Mouse (Mus musculus): ENCODE measurements at regions not wholly inside any gene's neighbourhood (a gene's known extent, or its start where the extent isn't known, plus 50 kb on each side); places are given as distances from the start of the nearest gene placed in this dataset.

DNA sequence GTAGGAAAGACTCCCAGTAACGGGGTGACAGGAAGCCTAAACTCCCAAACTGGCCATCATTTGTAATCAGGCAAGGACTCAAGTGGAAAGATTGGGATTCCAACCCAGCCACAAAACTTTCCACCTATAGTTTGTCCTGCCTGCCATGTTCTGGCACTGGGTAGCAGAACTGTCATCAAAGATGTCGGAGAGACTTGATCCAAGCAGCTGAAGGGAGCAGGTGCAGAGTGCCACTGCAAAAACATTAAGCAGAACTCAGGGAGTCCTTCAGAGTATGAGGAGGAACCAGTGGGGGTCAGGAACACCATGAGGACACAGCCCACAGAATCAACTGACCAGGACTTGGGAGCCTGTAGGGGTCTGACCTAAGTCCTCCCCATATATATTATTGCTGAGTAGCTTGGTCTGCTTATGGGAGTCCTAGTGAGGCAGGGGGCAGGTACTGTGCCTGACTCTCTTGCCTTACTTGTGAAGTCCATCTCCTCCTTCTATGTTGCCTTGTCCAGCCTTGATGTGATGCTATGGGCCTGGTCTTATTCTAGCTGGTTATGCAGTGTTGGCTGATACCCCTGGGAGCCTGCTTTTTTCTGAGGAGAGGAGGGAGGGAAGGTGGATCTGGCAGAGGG lies 323.5 kb downstream of the Arl4a start:
- no peak for ATAC-seq (ENCODE audit: low FRiP score)
- WGBS, result 75% methylated on average over 2 of the region's 2 CpGs

DNA sequence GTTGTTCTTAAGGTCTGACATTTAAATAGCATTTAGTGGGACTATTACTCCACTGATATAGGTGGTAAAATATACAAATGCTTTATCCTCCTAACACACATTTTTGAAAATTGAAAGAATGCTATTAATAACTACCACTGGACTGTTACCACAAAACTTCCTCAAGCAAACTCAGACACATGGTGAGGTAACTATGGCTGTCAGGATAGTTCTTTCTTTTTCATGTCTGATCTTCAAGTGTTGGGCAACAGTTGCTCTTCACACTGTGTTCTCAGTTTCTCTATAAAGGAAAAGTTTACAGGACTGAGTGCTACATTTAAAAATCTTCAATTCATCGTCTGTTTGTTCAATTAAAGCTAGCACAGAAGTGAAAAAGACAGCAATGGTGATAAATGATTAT lies 326.0 kb downstream of the Arl4a start:
- Histone ChIP-seq H3K9ac (replicated peaks) (no peak overlapping the region), H3K27ac (replicated peaks) (no peak overlapping the region), H3K9me3 (replicated peaks) (no peaks in the 10 kb centered on the region), H3K4me1 (0 out of 2 replicates have a peak, but pooled peaks cover 3% of the 10 kb centered on the region), H3K36me3 (no peaks in the 10 kb centered on the region), H3K27me3 (replicated peaks) (no peaks in the 10 kb centered on the region), H3K4me3 (replicated peaks) (no peak overlapping the region), H3K4me2 (no peak overlapping the region)
- ATAC-seq (ENCODE audit: low FRiP score), result no peak
- 89% methylated on average over 1 of the region's 1 CpGs for WGBS

More for the DNA sequence above, 323.5 kb downstream of the Arl4a start:
- Histone ChIP-seq H3K27ac (replicated peaks) (no peak overlapping the region), H3K9me3 (replicated peaks) (no peaks in the 10 kb centered on the region), H3K27me3 (replicated peaks) (no peaks in the 10 kb centered on the region), H3K4me2 (no peak overlapping the region), H3K36me3 (no peaks in the 10 kb centered on the region), H3K4me1 (0 out of 2 replicates have a peak, but pooled peaks cover 3% of the 10 kb centered on the region), H3K9ac (replicated peaks) (no peak overlapping the region), H3K4me3 (replicated peaks) (no peak overlapping the region)

DNA sequence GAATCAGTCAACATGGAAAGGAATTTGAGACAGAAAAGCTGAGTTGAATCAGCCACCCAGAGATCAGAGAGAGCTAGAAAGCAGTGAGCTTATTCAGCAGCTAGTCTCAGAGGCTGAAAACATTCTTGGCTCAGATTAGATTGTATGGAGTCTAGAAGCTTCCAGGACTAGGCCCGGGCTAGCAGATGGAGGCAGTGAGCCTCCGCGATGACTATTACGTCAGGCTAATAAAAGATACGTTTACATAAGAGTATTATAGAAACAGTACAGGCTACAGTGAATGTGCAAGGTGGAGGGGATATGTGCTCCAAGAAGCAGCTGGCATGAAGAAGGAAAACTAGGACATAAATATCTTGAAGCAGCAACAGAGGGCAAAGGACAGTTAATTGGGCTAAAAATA lies 328.0 kb downstream of the Arl4a start:
- H3K4me3 ChIP-seq (replicated peaks), result no peak overlapping the region
- H3K4me1 ChIP-seq, result no peaks in the 10 kb centered on the region
- no peak for ATAC-seq (ENCODE audit: low FRiP score)
- no peaks in the 10 kb centered on the region for H3K36me3 ChIP-seq
- H3K9me3 ChIP-seq (replicated peaks), result no peaks in the 10 kb centered on the region
- H3K27ac ChIP-seq (replicated peaks), result no peak overlapping the region
- no peak overlapping the region for H3K4me2 ChIP-seq
- H3K9ac ChIP-seq (replicated peaks), result no peak overlapping the region
- no peaks in the 10 kb centered on the region for H3K27me3 ChIP-seq (replicated peaks)
- WGBS, result 81% methylated on average over 5 of the region's 5 CpGs

DNA sequence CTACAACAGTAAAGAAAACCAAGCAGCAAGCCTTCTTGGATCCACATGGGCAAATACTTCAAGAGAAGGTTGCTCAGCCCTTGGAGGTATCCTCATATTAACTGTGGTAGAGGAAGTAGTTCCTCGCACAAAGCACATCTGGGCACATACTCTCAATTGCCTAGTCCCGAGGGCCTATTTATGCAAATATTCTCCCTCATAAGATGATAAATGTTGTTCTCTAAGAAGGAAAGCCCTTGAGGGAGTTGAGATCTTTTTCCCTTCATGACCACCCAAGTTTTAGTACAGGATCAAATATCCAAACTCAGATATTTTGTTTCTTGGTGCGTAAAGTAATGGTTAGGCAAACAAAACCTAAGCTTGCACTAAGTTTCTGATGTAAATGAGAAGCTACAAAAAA lies 340.6 kb downstream of the Arl4a start:
- no peaks in the 10 kb centered on the region for H3K4me1 ChIP-seq
- WGBS, result 64% methylated on average over 3 of the region's 3 CpGs
- no peaks in the 10 kb centered on the region for H3K27me3 ChIP-seq (replicated peaks)
- ATAC-seq (ENCODE audit: low FRiP score), result no peak
- H3K9me3 ChIP-seq (replicated peaks), result no peaks in the 10 kb centered on the region
- no peak overlapping the region for H3K4me2 ChIP-seq
- H3K4me3 ChIP-seq (replicated peaks), result no peak overlapping the region
- no peak overlapping the region for H3K27ac ChIP-seq (replicated peaks)
- H3K36me3 ChIP-seq, result no peaks in the 10 kb centered on the region
- no peak overlapping the region for H3K9ac ChIP-seq (replicated peaks)

DNA sequence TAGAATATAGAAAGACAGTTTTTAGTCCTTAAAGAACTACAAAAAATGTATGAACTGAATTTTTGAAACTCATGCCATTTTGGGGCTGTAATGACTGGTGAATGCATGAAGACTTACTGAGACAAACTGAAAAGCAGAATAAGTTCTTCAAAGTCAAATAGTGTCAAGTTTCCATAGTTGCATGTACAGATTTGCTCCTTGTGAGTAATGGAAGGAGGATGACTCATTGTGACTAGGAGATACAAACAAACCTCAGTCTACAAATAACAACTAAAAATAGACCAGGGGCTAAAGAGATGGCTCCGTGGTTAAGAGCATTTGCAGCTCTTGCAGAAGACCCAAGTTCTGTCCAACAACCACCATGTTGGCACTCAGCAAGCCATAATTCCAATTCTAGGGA lies 342.5 kb downstream of the Arl4a start:
- H3K27ac ChIP-seq (replicated peaks), result no peak overlapping the region
- no peak overlapping the region for H3K4me2 ChIP-seq
- no peak overlapping the region for H3K4me3 ChIP-seq (replicated peaks)
- H3K9ac ChIP-seq (replicated peaks), result no peak overlapping the region
- H3K27me3 ChIP-seq (replicated peaks), result no peaks in the 10 kb centered on the region
- H3K36me3 ChIP-seq, result no peaks in the 10 kb centered on the region
- no peaks in the 10 kb centered on the region for H3K4me1 ChIP-seq
- WGBS, result 93% methylated on average over 1 of the region's 1 CpGs
- no peak for ATAC-seq (ENCODE audit: low FRiP score)
- no peaks in the 10 kb centered on the region for H3K9me3 ChIP-seq (replicated peaks)

DNA sequence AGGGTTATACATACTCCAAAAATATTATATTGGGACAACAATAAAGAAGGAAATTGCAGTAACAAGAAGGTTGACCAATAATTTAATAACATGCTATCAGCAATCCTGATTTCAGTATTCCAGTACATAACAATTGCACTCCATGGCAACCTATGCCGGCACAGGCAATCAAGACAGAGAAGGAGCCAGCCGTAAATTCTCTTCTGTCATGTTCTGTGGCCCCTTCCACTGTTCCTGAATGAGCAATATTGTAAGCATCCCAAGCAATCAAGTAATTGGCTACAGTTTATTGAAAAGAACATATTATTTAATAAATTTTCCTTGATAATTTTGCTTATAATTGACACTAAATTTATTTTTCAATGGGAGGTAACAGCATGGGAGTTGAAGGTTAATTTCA lies 345.8 kb downstream of the Arl4a start:
- Histone ChIP-seq H3K9me3 (replicated peaks) (no peaks in the 10 kb centered on the region), H3K4me3 (replicated peaks) (no peak overlapping the region), H3K9ac (replicated peaks) (no peak overlapping the region), H3K27ac (replicated peaks) (no peak overlapping the region), H3K4me2 (no peak overlapping the region), H3K36me3 (no peaks in the 10 kb centered on the region), H3K27me3 (replicated peaks) (no peaks in the 10 kb centered on the region), H3K4me1 (no peaks in the 10 kb centered on the region)
- no peak for ATAC-seq (ENCODE audit: low FRiP score)
- WGBS, result 37% methylated on average over 2 of the region's 2 CpGs

DNA sequence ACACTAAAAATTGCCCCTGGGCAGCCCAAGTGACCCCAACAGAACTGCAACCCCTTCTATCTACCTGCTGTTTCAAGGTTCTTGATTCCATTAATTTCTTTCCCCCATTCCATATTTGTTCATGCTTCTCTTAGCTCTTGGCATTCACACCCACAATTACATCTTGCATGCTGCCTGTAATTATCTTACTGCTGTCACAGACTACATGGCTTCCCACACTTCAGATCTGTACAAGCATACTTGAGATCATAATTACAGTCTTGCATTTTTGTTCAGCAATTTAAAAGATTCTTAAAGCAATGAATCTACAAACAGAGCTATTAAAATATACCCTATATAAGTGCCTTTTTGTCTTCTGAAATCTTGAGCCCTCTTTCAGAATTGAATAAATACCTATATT lies 352.4 kb downstream of the Arl4a start:
- Histone ChIP-seq H3K4me3 (replicated peaks) (no peak overlapping the region), H3K27ac (replicated peaks) (no peak overlapping the region), H3K4me2 (no peak overlapping the region), H3K9ac (replicated peaks) (no peak overlapping the region), H3K4me1 (no peaks in the 10 kb centered on the region), H3K9me3 (replicated peaks) (no peaks in the 10 kb centered on the region), H3K36me3 (no peaks in the 10 kb centered on the region), H3K27me3 (replicated peaks) (no peaks in the 10 kb centered on the region)
- ATAC-seq (ENCODE audit: low FRiP score), result no peak

DNA sequence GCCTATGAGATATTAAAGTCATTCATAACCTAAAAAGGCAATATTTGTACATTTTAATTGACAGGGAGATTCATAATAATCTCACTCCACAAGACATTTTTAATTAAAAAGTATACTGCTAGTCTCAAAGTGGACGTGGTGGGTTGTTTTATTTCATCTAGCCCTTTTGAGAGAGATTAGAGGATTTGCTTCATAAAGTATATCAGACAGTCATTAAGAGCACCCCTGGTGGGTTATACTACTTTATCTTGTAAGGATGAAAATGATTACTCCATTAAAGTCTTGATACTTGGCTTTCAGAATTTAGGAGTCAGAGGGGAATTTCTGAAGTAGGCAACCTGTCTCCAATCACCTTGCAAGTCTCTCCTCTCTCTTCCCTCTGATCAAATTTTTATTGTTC lies 355.7 kb downstream of the Arl4a start:
- 49% methylated on average over 1 of the region's 1 CpGs for WGBS
- Histone ChIP-seq H3K4me2 (no peak overlapping the region), H3K27ac (replicated peaks) (no peak overlapping the region), H3K4me3 (replicated peaks) (no peak overlapping the region), H3K9me3 (replicated peaks) (no peaks in the 10 kb centered on the region), H3K4me1 (no peaks in the 10 kb centered on the region), H3K27me3 (replicated peaks) (no peaks in the 10 kb centered on the region), H3K36me3 (no peaks in the 10 kb centered on the region), H3K9ac (replicated peaks) (no peak overlapping the region)
- ATAC-seq (ENCODE audit: low FRiP score), result peak; percentile 86

DNA sequence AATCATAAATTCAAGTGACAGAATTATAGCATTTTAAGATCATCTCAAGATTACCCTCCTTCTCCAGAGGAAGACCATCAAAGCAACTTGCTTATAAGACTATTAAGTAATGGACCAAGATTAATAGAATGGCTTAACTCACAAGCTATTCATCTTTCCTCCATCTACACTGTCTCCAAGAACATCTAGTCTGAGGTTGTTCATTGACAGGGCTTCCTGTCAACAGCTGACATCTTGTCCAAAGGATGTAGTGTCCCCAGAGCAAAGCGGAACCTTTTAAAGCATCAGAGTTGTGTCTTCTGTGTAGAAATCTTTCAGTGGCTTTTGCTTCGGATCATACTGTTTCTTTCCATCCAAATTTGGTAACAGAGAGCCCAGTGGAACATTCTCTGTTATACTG lies 362.2 kb downstream of the Arl4a start:
- no peak overlapping the region for H3K4me2 ChIP-seq
- 94% methylated on average over 2 of the region's 2 CpGs for whole genome bisulfite sequencing
- no peaks in the 10 kb centered on the region for H3K9me3 ChIP-seq (replicated peaks)
- no peaks in the 10 kb centered on the region for H3K4me1 ChIP-seq
- no peaks in the 10 kb centered on the region for H3K27me3 ChIP-seq (replicated peaks)
- no peaks in the 10 kb centered on the region for H3K36me3 ChIP-seq
- no peak overlapping the region for H3K4me3 ChIP-seq (replicated peaks)
- H3K27ac ChIP-seq (replicated peaks), result no peak overlapping the region
- no peak for ATAC-seq (ENCODE audit: low FRiP score)
- H3K9ac ChIP-seq (replicated peaks), result no peak overlapping the region

DNA sequence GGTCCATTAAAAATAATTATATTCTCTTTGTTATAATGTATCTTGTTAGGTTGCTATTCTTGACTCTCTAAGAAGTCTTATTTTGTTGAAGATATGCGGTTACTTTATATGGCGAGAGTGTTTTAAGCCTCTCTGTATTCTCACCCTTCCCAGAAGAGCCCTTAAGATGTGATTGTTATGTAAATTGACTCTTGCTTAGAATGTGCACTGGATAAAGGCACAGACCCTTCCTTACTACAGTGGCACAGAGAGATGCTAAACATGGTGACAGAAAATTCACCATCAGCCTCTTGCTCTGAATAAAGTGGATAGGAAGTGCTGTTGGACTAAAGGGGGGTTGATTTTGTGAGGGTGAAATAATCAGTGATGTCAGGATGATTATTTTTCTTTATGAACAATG lies 370.1 kb downstream of the Arl4a start:
- no peaks in the 10 kb centered on the region for H3K27me3 ChIP-seq (replicated peaks)
- no peaks in the 10 kb centered on the region for H3K4me1 ChIP-seq
- no peaks in the 10 kb centered on the region for H3K9me3 ChIP-seq (replicated peaks)
- no peak overlapping the region for H3K4me2 ChIP-seq
- no peak overlapping the region for H3K4me3 ChIP-seq (replicated peaks)
- no peak overlapping the region for H3K27ac ChIP-seq (replicated peaks)
- H3K9ac ChIP-seq (replicated peaks), result no peak overlapping the region
- ATAC-seq (ENCODE audit: low FRiP score), result no peak
- 24% methylated on average over 2 of the region's 2 CpGs for WGBS
- no peaks in the 10 kb centered on the region for H3K36me3 ChIP-seq

DNA sequence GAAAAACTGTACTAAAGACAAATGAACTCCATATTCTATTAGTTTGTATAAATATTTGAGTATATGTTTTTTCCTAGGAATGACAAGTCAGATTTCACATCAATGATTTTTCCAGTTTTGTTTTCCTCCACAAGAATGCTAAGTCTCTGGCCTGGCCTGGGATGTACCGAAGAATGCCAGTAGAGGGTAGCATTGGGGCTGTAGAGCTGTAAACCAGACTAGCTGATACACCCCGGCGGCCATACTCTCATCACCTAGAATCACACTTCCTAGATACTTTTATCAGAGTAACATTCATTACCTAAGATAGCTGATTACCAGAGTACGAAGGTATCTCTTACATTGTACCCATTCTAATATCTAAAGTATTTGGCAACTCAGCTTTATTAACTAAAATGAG lies 372.4 kb downstream of the Arl4a start:
- Histone ChIP-seq H3K36me3 (no peaks in the 10 kb centered on the region), H3K27ac (replicated peaks) (no peak overlapping the region), H3K9ac (replicated peaks) (no peak overlapping the region), H3K27me3 (replicated peaks) (no peaks in the 10 kb centered on the region), H3K9me3 (replicated peaks) (no peaks in the 10 kb centered on the region), H3K4me2 (no peak overlapping the region), H3K4me3 (replicated peaks) (no peak overlapping the region), H3K4me1 (no peaks in the 10 kb centered on the region)
- ATAC-seq (ENCODE audit: low FRiP score), result peak; percentile 91
- WGBS, result 13% methylated on average over 4 of the region's 4 CpGs

DNA sequence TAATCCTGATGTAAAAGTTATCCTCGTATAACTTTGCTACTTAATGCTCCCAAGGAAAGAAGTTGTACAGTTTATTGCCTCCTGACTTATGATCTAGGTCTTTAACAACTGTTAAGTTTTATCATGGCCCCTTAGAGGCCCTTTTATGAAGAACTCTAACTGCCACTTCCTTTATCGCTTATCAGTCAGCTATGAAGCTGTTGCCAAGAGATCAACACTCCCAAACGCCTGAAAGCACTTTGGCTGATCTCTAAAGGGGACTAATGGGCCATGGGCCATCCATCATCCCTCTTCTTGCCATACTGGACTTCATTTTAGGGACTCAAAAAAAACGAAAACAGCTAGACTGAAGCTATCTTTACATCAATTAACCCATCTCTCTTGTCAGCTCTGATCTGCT lies 377.4 kb downstream of the Arl4a start:
- Histone ChIP-seq H3K4me1 (no peaks in the 10 kb centered on the region), H3K9ac (replicated peaks) (no peak overlapping the region), H3K27ac (replicated peaks) (no peak overlapping the region), H3K36me3 (no peaks in the 10 kb centered on the region), H3K27me3 (replicated peaks) (no peaks in the 10 kb centered on the region), H3K4me3 (replicated peaks) (no peak overlapping the region), H3K4me2 (no peak overlapping the region), H3K9me3 (replicated peaks) (no peaks in the 10 kb centered on the region)
- ATAC-seq (ENCODE audit: low FRiP score), result no peak
- WGBS, result 39% methylated on average over 4 of the region's 4 CpGs

DNA sequence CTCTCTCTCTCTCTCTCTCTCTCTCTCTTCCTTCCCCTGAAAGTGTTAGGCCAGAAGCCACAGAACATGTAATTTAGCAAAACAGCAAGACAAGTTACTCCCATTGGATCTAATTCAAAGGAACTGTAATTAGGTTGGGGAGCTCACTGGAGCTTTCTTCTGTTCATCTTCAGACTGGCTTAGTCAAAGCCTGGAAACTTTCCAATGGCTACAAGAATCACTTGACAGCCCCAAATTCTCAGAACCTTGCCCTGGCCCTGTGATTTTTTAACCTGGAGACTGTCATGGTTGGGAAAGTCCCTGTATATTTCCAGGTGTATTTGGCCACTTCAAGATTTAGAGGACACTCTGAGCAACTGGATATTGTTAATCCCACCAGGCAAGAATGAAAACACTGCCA lies 381.2 kb downstream of the Arl4a start:
- H3K9ac ChIP-seq (replicated peaks), result no peak overlapping the region
- ATAC-seq (ENCODE audit: low FRiP score), result no peak
- no peaks in the 10 kb centered on the region for H3K27me3 ChIP-seq (replicated peaks)
- H3K4me1 ChIP-seq, result no peaks in the 10 kb centered on the region
- no peaks in the 10 kb centered on the region for H3K9me3 ChIP-seq (replicated peaks)
- no peak overlapping the region for H3K27ac ChIP-seq (replicated peaks)
- no peak overlapping the region for H3K4me3 ChIP-seq (replicated peaks)
- no peaks in the 10 kb centered on the region for H3K36me3 ChIP-seq
- H3K4me2 ChIP-seq, result no peak overlapping the region

Data from neural tube, embryonic 15.5 days (tissue).